Mouse (Mus musculus) lung, postnatal 36 days (tissue): ENCODE results near the gene Tsc22d1.

Source experiments
- DNase-seq: peaks from one replicate; pipeline ENCODE4 v3.0.0; 2022; ENCODE audit warnings: mixed read lengths

Gene Tsc22d1

DNA sequence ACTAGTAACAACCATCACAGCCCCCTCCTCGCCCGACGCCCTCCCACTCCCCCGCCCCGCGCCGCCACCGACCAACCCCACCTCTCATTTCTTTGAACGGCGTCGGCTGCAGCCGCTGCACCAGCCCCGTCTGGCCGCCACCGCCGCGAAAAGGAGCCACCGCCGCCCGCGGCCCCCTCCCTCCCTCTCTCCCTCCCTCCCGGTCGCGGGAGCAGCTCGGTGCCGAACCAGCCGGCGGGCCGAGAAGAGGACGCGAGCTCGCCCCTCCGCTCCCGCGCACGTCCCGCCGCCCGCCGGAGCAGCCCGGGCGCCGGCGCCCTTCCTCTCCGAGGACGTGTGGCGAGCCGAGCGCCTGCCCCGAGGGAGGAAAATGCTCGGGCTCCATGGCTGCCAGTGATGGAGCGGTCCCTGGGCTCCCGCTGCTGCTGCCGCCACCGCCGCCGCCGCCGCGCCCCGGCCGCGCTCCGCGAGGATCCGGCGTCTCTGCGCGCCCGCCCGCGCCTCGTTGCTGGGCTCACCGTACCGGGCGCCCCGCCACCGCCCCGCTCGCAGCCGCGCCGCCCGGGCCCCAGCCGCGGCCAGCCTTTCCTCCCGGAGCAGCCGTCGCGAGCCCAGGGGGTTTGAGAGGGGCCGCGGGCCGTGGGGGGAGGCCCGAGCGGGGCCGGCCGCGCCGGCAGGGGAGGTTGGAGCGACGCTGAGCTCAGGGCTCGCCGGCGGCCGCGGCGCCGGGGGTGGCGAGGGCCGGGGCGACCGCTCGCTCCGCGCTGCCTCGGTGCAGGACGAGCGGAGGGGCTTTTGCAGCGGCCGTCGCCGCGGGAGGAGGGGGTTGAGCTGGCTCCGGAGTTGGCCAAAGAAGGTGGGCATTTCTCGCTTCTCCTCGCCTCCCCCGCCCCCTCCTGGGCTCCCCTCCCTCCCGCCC is at the start of gene Tsc22d1:
Gene Tsc22d1 (plus strand): TSS at position 100 of the 919 bp plus-strand sequence.
- no peak for DNase-seq

GRCm38 (mm10) chr14:76373638-76374037 is 41.1 kb upstream of the Tsc22d1 start:
- DNase-seq = no peak

GRCm38 (mm10) chr14:76374601-76375000 is 40.2 kb upstream of the Tsc22d1 start:
- DNase-seq = peak; percentile 1

- no peak for DNase-seq
These were observed 38.2 kb upstream of the Tsc22d1 start for GRCm38 (mm10) chr14:76376561-76376960.

- DNase-seq = no peak
These were observed 35.4 kb upstream of the Tsc22d1 start for GRCm38 (mm10) chr14:76379411-76379810.

GRCm38 (mm10) chr14:76388025-76388424 is 26.7 kb upstream of the Tsc22d1 start:
- DNase-seq = no peak

DNA sequence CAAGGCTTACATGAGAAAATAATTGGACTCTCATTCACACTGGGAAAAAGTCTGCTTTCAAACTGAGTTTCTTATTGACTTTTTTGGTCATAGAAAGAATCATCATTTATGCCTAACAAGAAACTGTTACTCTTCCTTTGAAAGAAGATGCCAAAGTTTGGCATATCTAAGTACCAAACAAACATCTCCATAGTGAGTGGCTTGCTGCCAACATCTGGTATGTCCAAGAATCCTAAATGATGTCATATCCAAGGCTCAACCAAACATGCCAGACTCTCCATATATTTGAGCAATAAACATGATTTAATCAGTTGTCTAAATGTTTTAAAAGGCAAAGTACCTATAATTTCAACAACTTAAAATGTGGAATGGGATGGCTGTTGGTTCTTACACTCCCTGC is 16.5 kb upstream of the Tsc22d1 start:
- DNase-seq = no peak

- no peak for DNase-seq
These were observed 12.2 kb upstream of the Tsc22d1 start for GRCm38 (mm10) chr14:76402574-76402973.

DNA sequence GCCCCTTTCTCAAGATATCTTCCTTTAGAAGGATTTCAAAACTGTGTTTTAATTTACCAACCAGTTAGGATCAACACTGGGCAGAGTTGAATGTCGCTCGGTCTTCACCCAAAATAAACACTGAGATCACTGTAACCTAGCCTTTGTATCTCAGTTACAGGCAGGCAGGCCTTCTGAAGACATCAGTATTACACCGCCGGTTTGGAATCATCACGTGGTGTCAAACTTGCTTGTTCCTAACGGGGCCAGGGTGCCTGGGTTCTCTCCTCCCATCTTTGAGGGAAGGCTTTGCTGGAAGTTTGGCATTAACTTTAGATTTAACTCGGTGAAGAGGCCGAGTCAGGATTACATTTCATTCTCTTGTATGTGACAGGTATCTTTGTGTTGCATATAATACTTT is 5.7 kb upstream of the Tsc22d1 start:
- no peak for DNase-seq

GRCm38 (mm10) chr14:76413773-76414121 is 1.0 kb upstream of the Tsc22d1 start:
- no peak for DNase-seq

GRCm38 (mm10) chr14:76414122-76414861 is 469 bp upstream of the Tsc22d1 start:
- DNase-seq = peak; percentile 97

DNA sequence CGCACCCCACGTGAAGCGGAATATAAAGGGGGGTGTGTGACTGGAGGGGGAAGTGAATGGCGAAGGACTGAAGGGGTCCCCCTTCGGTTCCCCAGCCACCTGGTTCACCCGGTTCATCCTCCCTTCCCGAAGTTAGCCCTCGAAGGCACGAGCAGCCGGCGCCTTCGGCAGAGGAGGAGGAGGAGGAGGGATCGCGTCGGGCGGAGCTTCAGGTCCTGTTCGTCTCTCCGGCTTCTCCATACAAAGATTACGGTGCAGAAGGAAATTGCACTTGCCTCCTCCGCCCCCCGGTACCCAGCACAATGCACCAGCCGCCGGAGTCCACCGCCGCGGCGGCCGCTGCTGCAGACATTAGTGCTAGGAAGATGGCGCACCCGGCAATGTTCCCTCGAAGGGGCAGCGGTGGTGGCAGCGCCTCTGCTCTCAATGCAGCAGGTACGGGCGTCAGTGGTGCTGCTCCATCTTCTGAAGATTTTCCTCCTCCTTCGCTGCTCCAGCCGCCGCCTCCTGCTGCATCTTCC is 1.1 kb downstream of the Tsc22d1 start:
- DNase-seq = peak; percentile 44

GRCm38 (mm10) chr14:76416366-76417040 is 1.7 kb downstream of the Tsc22d1 start:
- no peak for DNase-seq

DNA sequence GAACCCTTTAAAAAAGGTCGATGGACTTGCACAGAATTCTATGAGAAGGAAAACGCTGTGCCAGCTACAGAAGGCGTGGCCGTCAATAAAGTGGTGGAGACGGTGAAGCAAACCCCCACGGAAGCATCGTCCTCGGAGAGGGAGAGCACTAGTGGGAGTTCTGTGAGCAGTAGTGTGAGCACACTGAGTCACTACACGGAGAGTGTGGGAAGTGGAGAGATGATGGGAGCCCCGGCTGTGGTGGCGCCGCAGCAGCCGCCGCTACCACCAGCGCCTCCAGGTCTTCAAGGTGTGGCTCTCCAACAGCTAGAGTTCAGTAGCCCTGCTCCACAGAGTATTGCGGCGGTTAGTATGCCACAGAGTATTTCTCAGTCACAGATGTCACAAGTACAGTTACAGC is 2.6 kb downstream of the Tsc22d1 start:
- DNase-seq = no peak

GRCm38 (mm10) chr14:76420726-76421125 is 6.0 kb downstream of the Tsc22d1 start:
- peak; percentile 28 for DNase-seq

- DNase-seq = no peak
These were observed 6.4 kb downstream of the Tsc22d1 start for GRCm38 (mm10) chr14:76421162-76421561.

DNA sequence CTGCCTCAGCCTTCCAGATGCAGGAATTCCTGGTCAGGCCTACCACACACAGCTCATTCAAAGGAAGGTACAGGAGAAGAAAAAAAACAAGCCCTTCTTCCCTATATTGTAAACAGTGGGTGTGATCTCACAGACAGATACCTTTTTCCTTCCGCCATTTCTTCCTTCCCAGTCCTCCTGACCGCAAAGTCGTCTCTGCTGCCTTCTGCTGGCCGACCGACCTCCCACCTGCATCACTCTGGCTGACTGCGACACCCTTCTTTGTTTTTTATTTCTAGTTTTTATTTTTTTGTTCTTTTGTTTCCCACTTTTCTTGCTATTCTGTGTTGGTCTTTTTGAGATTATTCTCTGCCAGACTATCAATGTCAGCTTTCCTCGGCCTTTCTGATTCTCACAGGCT is 10.7 kb downstream of the Tsc22d1 start:
- no peak for DNase-seq

- no peak for DNase-seq
These were observed 11.3 kb downstream of the Tsc22d1 start for GRCm38 (mm10) chr14:76425986-76426530.

- DNase-seq = peak; percentile 63
These were observed 14.1 kb downstream of the Tsc22d1 start for GRCm38 (mm10) chr14:76428855-76429254.

- no peak for DNase-seq
These were observed 17.2 kb downstream of the Tsc22d1 start for GRCm38 (mm10) chr14:76431918-76432317.

DNA sequence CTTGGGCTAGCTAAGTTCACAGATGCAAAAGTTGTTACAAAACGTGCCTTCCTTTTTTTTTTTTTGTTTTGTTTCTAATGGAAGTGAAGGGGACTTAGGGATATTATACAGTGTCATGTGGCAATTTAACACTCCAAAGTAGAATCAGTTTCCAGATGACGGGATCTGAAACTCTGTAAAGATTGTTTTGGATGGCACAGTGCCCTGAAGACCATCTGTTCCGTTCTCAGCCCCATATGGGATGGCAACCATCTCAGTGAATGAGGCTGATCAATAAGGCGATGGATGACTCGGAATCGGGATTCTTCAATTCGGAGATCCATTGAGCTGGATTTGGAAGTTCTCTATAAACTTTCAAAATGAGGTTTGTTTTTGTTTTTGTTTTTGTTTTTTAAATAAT is 17.6 kb downstream of the Tsc22d1 start:
- DNase-seq = no peak

DNA sequence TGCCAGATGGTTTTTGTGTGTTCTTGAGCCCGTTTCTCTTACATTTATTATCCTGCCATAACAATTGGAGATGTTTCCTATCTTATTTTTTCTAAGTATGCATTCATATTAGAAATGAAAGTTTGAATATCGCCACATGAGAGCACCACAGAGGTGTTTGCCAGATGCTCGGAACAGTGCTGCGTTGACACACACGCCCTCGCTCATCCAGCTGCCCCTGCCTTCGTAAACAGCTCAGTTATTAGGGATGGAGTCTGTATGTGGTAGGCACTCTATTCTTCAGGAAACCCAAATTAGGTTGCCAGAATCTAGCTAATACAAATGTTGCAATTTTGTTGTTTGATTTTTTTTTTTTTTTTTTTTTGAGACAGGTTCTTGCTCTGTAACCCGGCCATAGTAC is 18.1 kb downstream of the Tsc22d1 start:
- DNase-seq = no peak

DNA sequence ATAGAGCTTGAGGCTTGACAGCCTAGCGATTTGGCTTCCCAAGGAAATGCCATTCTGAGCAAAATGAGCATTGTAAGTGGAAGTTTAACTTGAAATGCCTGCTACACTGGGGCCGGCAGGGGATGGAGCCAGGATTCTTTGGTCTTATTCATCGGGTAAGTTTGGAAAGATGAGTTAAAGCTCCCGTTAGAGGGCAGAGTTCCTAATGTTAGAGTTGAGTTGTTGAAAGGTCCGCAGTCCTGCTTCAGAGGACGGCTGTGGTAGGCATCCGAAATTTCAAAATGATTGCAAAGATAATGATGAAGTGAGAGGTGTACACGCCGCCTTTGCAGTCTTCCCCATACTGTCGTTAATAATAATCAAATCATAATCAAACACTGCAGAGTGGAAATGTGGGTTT is 27.4 kb downstream of the Tsc22d1 start:
- peak; percentile 17 for DNase-seq
